Mouse (Mus musculus) hindbrain, embryonic 10.5 days (tissue): Measurements from ENCODE around the gene Tpp1. TPM values are rescaled to one million over a fixed set of nuclear protein-coding genes. Genes with fewer than 3 reads are reported as not detected.

Experiments
- polyA plus RNA-seq: library from polyadenylated mRNA; unstranded; fragments of >200 nt; fragmentation: Nextera tagmentation; extraction: Ambion mirVana; gene quantifications from 2 replicates; pipeline ENCODE4 v1.2.1, GENCODE M21; 2016

The Tpp1 gene
- polyA plus RNA-seq, 1 experiment from 2014 or later, result 57.8 TPM

Other genes starting within 250 kb of the Tpp1 start
- 36.8 and 52.4 TPM in 2 replicates for gene Smpd1, start 197.9 kb downstream of the Tpp1 start, polyA plus RNA-seq
- gene Apbb1, start 170.6 kb downstream of the Tpp1 start, polyA plus RNA-seq, result 118 and 171 TPM in 2 replicates
- gene Hpx, start 152.1 kb downstream of the Tpp1 start, polyA plus RNA-seq, result 0.20 and 0.25 TPM in 2 replicates
- 40.9 and 42.2 TPM in 2 replicates for gene Trim3, start 118.7 kb downstream of the Tpp1 start, polyA plus RNA-seq
- gene Timm10b, start 112.2 kb downstream of the Tpp1 start, polyA plus RNA-seq, result 164 and 184 TPM in 2 replicates
- gene Arfip2, start 111.8 kb downstream of the Tpp1 start, polyA plus RNA-seq, result 58.4 and 69.7 TPM in 2 replicates
- gene Gm45799, start 111.7 kb downstream of the Tpp1 start, polyA plus RNA-seq, result 18.5 and 28.1 TPM in 2 replicates
- 0.31 and 0.51 TPM in 2 replicates for gene Dnhd1, start 101.4 kb downstream of the Tpp1 start, polyA plus RNA-seq
- gene Ilk, start 15.6 kb downstream of the Tpp1 start, polyA plus RNA-seq, result 234 and 240 TPM in 2 replicates
- gene Rrp8, start 14.8 kb downstream of the Tpp1 start, polyA plus RNA-seq, result 33.6 and 36.2 TPM in 2 replicates
- 177 and 188 TPM in 2 replicates for gene Taf10, start 7.9 kb downstream of the Tpp1 start, polyA plus RNA-seq
- 9.3 and 13.4 TPM in 2 replicates for gene Dchs1, start 35.4 kb upstream of the Tpp1 start, polyA plus RNA-seq
- 298 and 325 TPM in 2 replicates for gene Mrpl17, start 58.9 kb upstream of the Tpp1 start, polyA plus RNA-seq
- 0.07 and 0.17 TPM in 2 replicates for gene Gm4070, start 201.7 kb upstream of the Tpp1 start, polyA plus RNA-seq